Mouse (Mus musculus) testis, adult 2 months (tissue): ENCODE measurements at regions not wholly inside any gene's neighbourhood (a gene's known extent, or its start where the extent isn't known, plus 50 kb on each side); places are given as distances from the start of the nearest gene placed in this dataset.

Experiments used
- CTCF ChIP-seq: fragments of 200-500 bp; IDR thresholded peaks from 2 replicates; pipeline ENCODE4 v1.5.1; 2012; ENCODE audit warnings: low read depth, mild to moderate bottlenecking, inconsistent platforms, low read length, moderate library complexity; ENCODE audit not compliant: control insufficient read depth, insufficient read depth, insufficient replicate concordance
- POLR2A ChIP-seq: fragments of 200-500 bp; IDR thresholded peaks from 2 replicates; pipeline ENCODE4 v1.6.1; 2012; ENCODE audit warnings: low read depth, mild to moderate bottlenecking, inconsistent platforms, low read length, moderate library complexity; ENCODE audit not compliant: control insufficient read depth

DNA sequence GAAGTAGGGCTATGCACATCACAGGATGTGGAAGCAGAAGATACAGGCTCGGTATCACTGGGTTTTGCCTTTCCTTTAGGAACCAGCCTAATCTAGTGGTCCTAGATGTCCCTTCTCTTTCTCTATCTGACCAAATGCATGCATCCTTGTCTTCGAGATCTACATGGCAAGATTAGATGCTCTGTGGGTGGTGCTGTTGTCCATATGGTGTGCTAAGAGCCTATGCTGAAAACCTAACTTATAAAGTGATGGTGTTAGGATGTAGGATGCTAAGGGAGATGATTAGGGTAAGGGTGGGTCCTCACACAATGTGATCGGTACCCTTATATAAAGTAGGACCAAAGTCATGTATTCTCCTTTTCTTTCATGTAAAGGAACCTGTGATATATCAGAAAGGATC lies 313.7 kb downstream of the Pdcd6ip start:
- no peak for TF ChIP-seq CTCF
- TF ChIP-seq POLR2A = no peak
